ENCODE assay signal across 23 mouse cellular contexts in the genomic region with DNA sequence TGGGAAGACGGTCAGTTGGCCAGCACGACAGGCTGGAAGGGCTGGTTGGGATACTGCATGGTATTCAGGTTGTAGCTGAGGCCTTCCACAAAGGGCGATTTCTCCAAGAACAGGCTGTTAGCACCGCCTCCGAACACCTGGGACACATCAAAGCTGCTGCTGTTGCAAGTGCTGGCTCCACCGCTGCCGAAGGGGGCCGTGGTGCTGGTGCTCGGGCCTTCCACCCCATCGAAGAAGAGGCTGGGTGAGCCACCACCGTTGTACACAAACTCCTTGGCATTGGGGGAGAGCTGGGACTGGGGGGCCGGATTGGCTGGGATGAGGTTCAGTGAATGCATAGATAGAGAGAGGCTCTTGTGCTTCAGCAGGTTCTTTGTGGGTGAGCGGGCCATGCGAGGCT. TPM values are rescaled to one million over a fixed set of nuclear protein-coding genes. Genes with fewer than 3 reads are reported as not detected.
DNase-seq lines count a peak whose midpoint lies in the region; TF ChIP-seq lines count a peak whose summit lies in the region.
"Had no signal": no experiment of that assay in that cellular context is flagged by ENCODE, and none has a peak within 500 bp of the region (broad histone marks: within the 10 kb centered on the region; RNA-seq: fewer than 3 reads in every experiment).

No protein-coding gene starts in this region.

- H3K4me3 ChIP-seq in gastrocnemius, adult 2 months = peak overlapping the region; percentile 80
- no peak overlapping the region for H3K4me3 ChIP-seq in liver, adult 2 months (ENCODE audit: insufficient read depth, low read depth, low read length)
- no peak overlapping the region for H3K4me3 ChIP-seq in kidney, adult 2 months (ENCODE audit: insufficient read depth, low read depth, low read length)
- H3K4me3 ChIP-seq: forebrain, embryonic 15.5 days; hindbrain, embryonic 15.5 days; intestine, embryonic 15.5 days; limb, embryonic 15.5 days; midbrain, embryonic 15.5 days; neural tube, embryonic 13.5 days had no signal

- DNase-seq in gastrocnemius, adult 2 months = peak; percentile 45
- DNase-seq in gastrocnemius, postnatal 4 days (ENCODE audit: low spot score in 2 of 2) = no peak
- DNase-seq in liver, adult 2 months (ENCODE audit: extremely low read depth, low read depth, low spot score) = no peak
- DNase-seq in liver = no peak
- peak; percentile 61 for DNase-seq in thymus, postnatal 0 days (ENCODE audit: low spot score)
- DNase-seq in kidney, adult 2 months = no peak
- DNase-seq in spleen, postnatal 36 days (ENCODE audit: low spot score in 2 of 2) = no peak
- DNase-seq: adrenal gland, postnatal 10 days; B cell, adult 2 months; gastrocnemius, postnatal 14 days; kidney, adult 9 months; kidney, postnatal 14 days; layer of hippocampus, postnatal 36 days; retina, postnatal 1 day; right cerebral cortex, postnatal 25 days had no signal

- H3K4me1 ChIP-seq in liver, adult 2 months (ENCODE audit: control insufficient read depth, insufficient read depth, low read length) = peaks cover 49% of the 10 kb centered on the region
- peaks cover 29% of the 10 kb centered on the region for H3K4me1 ChIP-seq in kidney, adult 2 months (ENCODE audit: control insufficient read depth, insufficient read depth, low read length)

- WGBS in liver, adult 2 months = 80% methylated on average over 14 of the region's 14 CpGs
- 72% methylated on average over 14 of the region's 14 CpGs for WGBS in kidney, adult 2 months

- TF ChIP-seq POLR2A in liver, adult 2 months (IDR thresholded peaks at IDR 0.05; ENCODE audit: extremely low read depth, insufficient read depth, low read length) = no peak
- no peak for TF ChIP-seq POLR2A in kidney, adult 2 months (IDR thresholded peaks at IDR 0.05; ENCODE audit: low read depth, low read length)

- H3K36me3 ChIP-seq in liver, adult 2 months (ENCODE audit: control insufficient read depth, insufficient read depth, low read length) = peaks cover 35% of the 10 kb centered on the region
- peaks cover 14% of the 10 kb centered on the region for H3K36me3 ChIP-seq in kidney, adult 2 months (ENCODE audit: control insufficient read depth, insufficient read depth, low read length)

- intact Hi-C loops in gastrocnemius, adult 2 months (cut with DNase I) = loop anchor here (10.0 kb wide), 1 partner anchor 494 kb away; no protein-coding TSS in a partner anchor

- H3K79me2 ChIP-seq in liver, adult 2 months (ENCODE audit: control insufficient read depth, insufficient read depth, low read length) = peaks cover 31% of the 10 kb centered on the region

- TF ChIP-seq CTCF in gastrocnemius, adult 2 months (IDR thresholded peaks at IDR 0.05) = no peak
- no peak for TF ChIP-seq CTCF in liver, adult 2 months (IDR thresholded peaks at IDR 0.05; ENCODE audit: low read depth, low read length)
- TF ChIP-seq CTCF in kidney, adult 2 months (conservative IDR thresholded peaks at IDR 0.05; ENCODE audit: insufficient read depth, insufficient read length, low read depth, low read length) = no peak

- peak overlapping the region; percentile 100 for H3K27ac ChIP-seq in gastrocnemius, adult 2 months
- no peak overlapping the region; the same call in 1 of the 2 replicates for H3K27ac ChIP-seq in liver, adult 2 months (replicated peaks; ENCODE audit: insufficient read depth, low read depth, low read length)
- no peak overlapping the region for H3K27ac ChIP-seq in kidney, adult 2 months (ENCODE audit: insufficient read depth, low read depth, low read length)
- H3K27ac ChIP-seq: forebrain, embryonic 15.5 days; hindbrain, embryonic 15.5 days; intestine, embryonic 15.5 days; limb, embryonic 15.5 days; macrophage; midbrain, embryonic 15.5 days; neural tube, embryonic 13.5 days had no signal

- H3K9ac ChIP-seq in liver, adult 2 months (ENCODE audit: low read depth, low read length) = peak overlapping the region; percentile 36
- H3K9ac ChIP-seq: forebrain, embryonic 15.5 days; hindbrain, embryonic 15.5 days; intestine, embryonic 15.5 days; limb, embryonic 15.5 days; midbrain, embryonic 15.5 days; neural tube, embryonic 13.5 days had no signal

- no peaks in the 10 kb centered on the region for H3K27me3 ChIP-seq in liver, adult 2 months (ENCODE audit: control insufficient read depth, insufficient read depth, low read length)
- H3K27me3 ChIP-seq in kidney, adult 2 months (replicated peaks; ENCODE audit: control insufficient read depth, insufficient read depth, low read length) = no peaks in the 10 kb centered on the region
- H3K27me3 ChIP-seq: CH12.LX; forebrain, embryonic 15.5 days; hindbrain, embryonic 15.5 days; intestine, embryonic 15.5 days; limb, embryonic 15.5 days; midbrain, embryonic 15.5 days; neural tube, embryonic 13.5 days had no signal

RNA-seq across cellular contexts. Expression of a gene that starts 7.9 kb away (rescaled TPM):
- total RNA-seq in gastrocnemius, adult 2 months (2021) = 100 to 1,000 TPM; 151 to 205 TPM
- total RNA-seq in gastrocnemius, postnatal 4 days (2021) = 10 to 100 TPM; 34.5 to 44.1 TPM
- 15.8 and 25.6 TPM in 2 replicates for total RNA-seq in liver, adult 2 months (2014; rRNA removed)
- 20.9 and 21.6 TPM in 2 replicates for polyA plus RNA-seq in liver, adult 2 months (2012; rRNA removed)
- 28.8 TPM in 2 replicates for polyA plus RNA-seq in thymus, postnatal 0 days (2015; fragmentation: Nextera tagmentation; extraction: Ambion mirVana)
- polyA plus RNA-seq in kidney, adult 2 months (2012; rRNA removed) = 31.6 and 40.3 TPM in 2 replicates

RNA-seq across cellular contexts. Expression of a gene that starts 21.0 kb away (rescaled TPM):
- total RNA-seq in gastrocnemius, adult 2 months (2021) = 10 to 100 TPM; 38.4 to 39.9 TPM
- 10 to 100 TPM; 48.9 to 55.8 TPM for total RNA-seq in gastrocnemius, postnatal 4 days (2021)
- 12.3 and 15.6 TPM in 2 replicates for total RNA-seq in liver, adult 2 months (2014; rRNA removed)
- 27.5 and 28.7 TPM in 2 replicates for polyA plus RNA-seq in liver, adult 2 months (2012; rRNA removed)
- 154 and 161 TPM in 2 replicates for polyA plus RNA-seq in thymus, postnatal 0 days (2015; fragmentation: Nextera tagmentation; extraction: Ambion mirVana)
- 33.5 and 47.4 TPM in 2 replicates for polyA plus RNA-seq in kidney, adult 2 months (2012; rRNA removed)

RNA-seq across cellular contexts. Expression of a gene that starts 21.4 kb away (rescaled TPM):
- 1,000 to 10,000 TPM; 1,155 to 1,439 TPM for total RNA-seq in gastrocnemius, adult 2 months (2021)
- 100 to 1,000 TPM; 650 to 720 TPM for total RNA-seq in gastrocnemius, postnatal 4 days (2021)
- 170 and 187 TPM in 2 replicates for total RNA-seq in liver, adult 2 months (2014; rRNA removed)
- polyA plus RNA-seq in liver, adult 2 months (2012; rRNA removed) = 127 TPM in 2 replicates
- 126 and 136 TPM in 2 replicates for polyA plus RNA-seq in thymus, postnatal 0 days (2015; fragmentation: Nextera tagmentation; extraction: Ambion mirVana)
- polyA plus RNA-seq in kidney, adult 2 months (2012; rRNA removed) = 890 and 915 TPM in 2 replicates

RNA-seq across cellular contexts. Expression of a gene that starts 48.5 kb away (rescaled TPM):
- 100 to 1,000 TPM; 101 to 191 TPM for total RNA-seq in gastrocnemius, adult 2 months (2021)
- total RNA-seq in gastrocnemius, postnatal 4 days (2021) = 100 to 1,000 TPM; 112 to 117 TPM
- total RNA-seq in liver, adult 2 months (2014; rRNA removed) = 156 and 163 TPM in 2 replicates
- 34.6 and 35.0 TPM in 2 replicates for polyA plus RNA-seq in liver, adult 2 months (2012; rRNA removed)
- polyA plus RNA-seq in thymus, postnatal 0 days (2015; fragmentation: Nextera tagmentation; extraction: Ambion mirVana) = 12.3 and 14.8 TPM in 2 replicates
- 121 and 131 TPM in 2 replicates for polyA plus RNA-seq in kidney, adult 2 months (2012; rRNA removed)

Comparison
In these comparisons a context has a peak if more than half of its experiments do, and no peak if none do; other contexts are left out.
1. DNase-seq: peak in gastrocnemius, adult 2 months (single experiment) and thymus, postnatal 0 days (single experiment); none in gastrocnemius, postnatal 4 days (0 of 2), liver, adult 2 months (single experiment), liver (single experiment), kidney, adult 2 months (single experiment) and spleen, postnatal 36 days (0 of 2).